Mouse (Mus musculus) small intestine, adult 2 months (tissue): Measurements from ENCODE around the gene Cited4.

ENCODE experiments used
- CTCF ChIP-seq: fragments of 200-500 bp; IDR thresholded peaks from 2 replicates; pipeline ENCODE4 v1.5.1; 2012; ENCODE audit warnings: low read depth, mild to moderate bottlenecking, control low read depth, inconsistent platforms, low read length, moderate library complexity, mixed read lengths; ENCODE audit not compliant: insufficient replicate concordance, insufficient read length; ENCODE audit errors: extremely low read depth
- POLR2A ChIP-seq: fragments of 200-500 bp; IDR thresholded peaks from 2 replicates; pipeline ENCODE4 v1.6.1; 2012; ENCODE audit warnings: low read depth, mild to moderate bottlenecking, control low read depth, inconsistent platforms, low read length, moderate library complexity

- TF ChIP-seq CTCF: no peak
- TF ChIP-seq POLR2A: no peak
Observed at GRCm38 (mm10) chr4:120630218-120630931, 36.0 kb upstream of the Cited4 start.
